Mouse (Mus musculus): ENCODE results near the gene Gpr4. TPM values are rescaled to one million over a fixed set of nuclear protein-coding genes. Genes with fewer than 3 reads are reported as not detected.

Gene Gpr4
- polyA plus RNA-seq, 1 experiment from 2014 or later: 1.2 TPM

DNA sequence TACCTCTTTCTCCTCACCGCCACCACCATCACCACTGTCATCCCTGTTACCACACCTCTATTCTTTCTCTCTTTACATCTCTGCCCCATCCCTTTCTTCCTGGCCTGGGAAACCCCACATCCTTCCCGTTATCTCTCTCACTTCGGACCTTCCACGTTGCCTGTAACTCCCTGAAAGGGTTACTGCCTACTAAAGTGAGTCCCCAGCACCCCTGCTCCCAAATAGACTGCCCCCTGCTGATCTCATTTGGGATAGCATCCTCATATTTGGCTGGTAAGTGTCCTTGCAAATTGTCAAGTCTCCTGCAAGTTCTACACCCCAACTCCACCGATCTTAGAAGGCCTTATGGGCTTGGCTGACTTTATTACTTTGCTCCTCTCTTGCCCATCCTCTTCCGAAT, 15.7 kb upstream of the Gpr4 start:
- Histone ChIP-seq H3K4me2 (no peak overlapping the region), H3K27me3 (no peaks in the 10 kb centered on the region), H3K9ac (no peak overlapping the region), H3K36me3 (ENCODE audit: poor library complexity, severe bottlenecking) (peaks cover 76% of the 10 kb centered on the region), H3K9me3 (replicated peaks) (0 out of 2 replicates have a peak, but pooled peaks cover 7% of the 10 kb centered on the region), H3K27ac (no peak overlapping the region), H3K4me1 (no peaks in the 10 kb centered on the region), H3K4me3 (no peak overlapping the region)
- 65% methylated on average over 6 of the region's 6 CpGs for WGBS
- no peak for ATAC-seq

DNA sequence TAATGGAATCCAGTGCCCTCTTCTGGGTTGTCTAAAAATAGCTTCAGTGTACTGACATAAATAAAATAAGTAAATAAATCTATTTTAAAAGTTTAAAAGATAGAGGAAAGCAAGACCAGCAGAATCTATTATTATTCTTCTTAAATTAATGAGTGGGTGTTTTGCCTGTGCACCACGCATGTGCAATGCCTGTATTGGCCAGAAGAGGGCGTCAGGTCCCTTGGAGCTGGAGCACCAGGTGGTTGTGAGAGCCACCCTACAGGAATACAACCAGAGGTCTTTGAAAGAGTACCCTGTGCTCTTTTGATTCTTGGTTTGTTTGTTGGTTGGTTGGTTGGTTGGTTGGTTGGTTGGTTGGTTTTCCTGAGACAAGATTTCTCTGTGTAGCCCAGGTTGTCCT, 14.4 kb upstream of the Gpr4 start:
- ATAC-seq: no peak
- H3K27ac ChIP-seq: no peak overlapping the region
- H3K4me2 ChIP-seq: no peak overlapping the region
- H3K9me3 ChIP-seq (replicated peaks): 0 out of 2 replicates have a peak, but pooled peaks cover 7% of the 10 kb centered on the region
- 33% methylated on average over 2 of the region's 2 CpGs for WGBS
- H3K9ac ChIP-seq: no peak overlapping the region
- H3K4me3 ChIP-seq: no peak overlapping the region
- no peaks in the 10 kb centered on the region for H3K4me1 ChIP-seq
- peaks cover 77% of the 10 kb centered on the region for H3K36me3 ChIP-seq (ENCODE audit: poor library complexity, severe bottlenecking)
- H3K27me3 ChIP-seq: no peaks in the 10 kb centered on the region

DNA sequence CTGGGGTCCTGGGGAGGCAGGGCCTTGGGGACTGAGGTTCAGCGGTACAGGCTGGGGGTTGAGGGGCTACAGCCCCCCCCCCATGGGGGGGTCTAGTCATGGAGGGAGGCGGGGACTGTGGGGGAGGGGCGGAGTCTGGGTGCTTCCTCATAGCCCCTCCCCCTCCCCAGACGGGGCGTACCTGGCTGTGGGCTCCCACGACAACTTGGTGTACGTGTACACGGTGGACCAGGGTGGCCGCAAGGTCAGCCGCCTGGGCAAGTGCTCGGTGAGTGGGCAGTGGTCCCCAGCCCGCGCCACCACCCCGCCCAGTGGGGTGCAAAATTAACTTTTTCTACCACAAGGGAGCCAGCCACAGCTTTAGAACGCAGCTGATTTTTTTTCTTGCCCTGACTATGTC, 10.7 kb upstream of the Gpr4 start:
- Histone ChIP-seq H3K9me3 (replicated peaks) (no peaks in the 10 kb centered on the region), H3K27ac (no peak overlapping the region), H3K27me3 (no peaks in the 10 kb centered on the region), H3K4me2 (no peak overlapping the region), H3K4me1 (no peaks in the 10 kb centered on the region), H3K9ac (no peak overlapping the region), H3K36me3 (ENCODE audit: poor library complexity, severe bottlenecking) (peaks cover 70% of the 10 kb centered on the region), H3K4me3 (no peak overlapping the region)
- no peak for ATAC-seq
- WGBS: 67% methylated on average over 15 of the region's 15 CpGs

DNA sequence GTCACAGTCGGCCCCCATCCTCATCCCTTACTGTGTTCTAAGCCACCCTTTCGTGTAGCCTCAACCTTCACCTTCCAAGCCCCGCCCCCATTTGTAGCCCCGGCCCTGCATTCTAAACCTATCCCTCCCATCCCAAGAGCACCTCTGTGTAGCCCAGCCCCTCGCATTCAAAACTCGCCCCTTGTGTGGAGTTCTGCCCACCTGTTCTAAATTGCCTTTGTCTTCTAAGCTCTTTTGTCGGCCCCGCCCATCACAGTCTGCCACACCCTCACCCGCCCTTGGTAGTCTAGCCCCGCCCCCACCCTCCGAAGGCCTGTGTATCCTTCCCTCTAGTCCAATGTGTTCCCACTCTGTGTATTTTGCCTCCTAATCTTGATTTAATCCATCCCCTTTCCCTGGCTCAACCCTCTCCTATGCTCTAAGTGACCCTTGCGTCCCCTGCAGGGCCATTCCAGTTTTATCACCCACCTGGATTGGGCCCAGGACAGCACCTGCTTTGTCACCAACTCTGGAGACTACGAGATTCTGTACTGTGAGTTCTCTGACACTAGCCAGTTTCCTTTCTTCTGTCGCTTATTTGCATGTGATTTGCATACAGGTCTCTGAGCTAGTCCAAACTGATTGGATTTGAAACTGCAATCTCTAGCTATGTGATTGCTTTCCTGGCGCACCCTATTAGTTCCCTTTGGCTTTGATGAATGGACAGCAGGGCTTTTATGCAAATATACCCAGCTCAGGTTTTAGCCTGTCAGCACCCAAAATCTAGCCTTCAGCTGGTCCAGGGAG, 10.1 kb upstream of the Gpr4 start:
- no peak overlapping the region for H3K4me3 ChIP-seq
- H3K4me1 ChIP-seq: no peaks in the 10 kb centered on the region
- peaks cover 69% of the 10 kb centered on the region for H3K36me3 ChIP-seq (ENCODE audit: poor library complexity, severe bottlenecking)
- H3K9ac ChIP-seq: no peak overlapping the region
- no peak overlapping the region for H3K4me2 ChIP-seq
- 64% methylated on average over 15 of the region's 15 CpGs for WGBS
- 0 out of 2 replicates have a peak, but pooled peaks have one; percentile 19 for ATAC-seq
- no peaks in the 10 kb centered on the region for H3K27me3 ChIP-seq
- no peaks in the 10 kb centered on the region for H3K9me3 ChIP-seq (replicated peaks)
- no peak overlapping the region for H3K27ac ChIP-seq

DNA sequence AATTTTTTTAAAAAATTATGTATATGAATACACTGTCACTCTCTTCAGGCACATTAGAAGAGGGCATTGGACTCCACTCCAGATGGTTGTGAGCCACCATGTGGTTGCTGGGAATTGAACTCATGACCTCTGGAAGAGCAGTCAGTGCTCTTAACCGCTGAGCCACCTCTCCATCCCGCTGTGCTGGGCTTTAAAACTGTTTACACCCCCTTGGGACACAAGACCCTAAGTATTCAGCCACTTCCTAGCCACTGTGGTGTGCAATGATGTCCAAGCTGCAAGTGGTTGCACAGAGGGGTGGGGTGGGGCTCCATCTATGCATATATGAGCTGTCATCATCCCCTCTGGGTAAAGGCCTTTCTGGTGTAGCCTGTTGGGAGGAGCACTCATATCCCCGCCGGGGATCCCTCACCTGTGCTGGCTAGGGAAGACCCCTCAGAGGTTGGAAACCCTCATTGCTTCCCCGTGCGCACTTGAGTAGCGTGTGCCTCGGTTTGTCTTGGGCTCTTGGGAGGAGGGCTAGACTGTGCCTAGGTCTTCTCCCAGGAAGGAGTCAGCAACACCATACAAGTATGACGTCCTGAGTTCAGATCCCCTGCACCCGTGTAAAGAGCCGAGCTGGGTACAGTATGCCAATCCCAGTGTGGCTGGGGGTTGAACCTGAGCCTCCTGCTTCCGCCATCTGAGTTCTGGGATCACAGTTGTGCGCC, 4.0 kb upstream of the Gpr4 start:
- 85% methylated on average over 13 of the region's 13 CpGs for WGBS

DNA sequence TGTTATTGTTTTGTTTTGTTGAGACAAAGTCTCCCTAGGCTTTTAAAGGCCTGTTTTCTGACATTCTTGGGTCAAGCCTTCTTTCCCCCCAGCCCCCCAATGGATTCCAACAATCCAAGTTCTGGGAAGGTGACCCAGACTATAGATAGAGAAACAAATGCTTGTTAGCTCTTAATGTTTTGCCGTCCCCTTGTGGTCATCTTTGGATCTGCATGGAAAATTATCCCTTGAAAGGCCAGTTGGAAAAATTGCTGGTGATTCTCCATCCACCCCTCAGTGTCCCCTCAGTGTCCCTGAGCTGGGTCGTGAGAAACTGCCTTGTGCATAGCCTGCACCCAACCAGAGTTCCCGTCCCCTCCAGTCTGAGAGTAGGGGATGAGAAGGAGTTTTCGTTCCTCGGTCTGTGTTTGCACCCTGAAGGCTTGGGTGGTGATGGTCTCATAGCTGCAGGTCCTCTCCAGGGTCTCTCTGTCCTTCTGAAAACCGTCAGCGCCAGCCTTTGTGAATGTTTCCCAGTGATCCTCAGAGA, 3.3 kb upstream of the Gpr4 start:
- H3K4me3 ChIP-seq: no peak overlapping the region
- 52% methylated on average over 7 of the region's 7 CpGs for WGBS
- no peak overlapping the region for H3K9ac ChIP-seq
- peaks cover 9% of the 10 kb centered on the region for H3K4me1 ChIP-seq
- H3K4me2 ChIP-seq: no peak overlapping the region
- no peak overlapping the region for H3K27ac ChIP-seq
- H3K36me3 ChIP-seq (ENCODE audit: poor library complexity, severe bottlenecking): peaks cover 22% of the 10 kb centered on the region
- peaks cover 4% of the 10 kb centered on the region; the same call in 1 of the 2 replicates for H3K9me3 ChIP-seq (replicated peaks)
- peaks cover 22% of the 10 kb centered on the region for H3K27me3 ChIP-seq
- no peak for ATAC-seq

More for the DNA sequence above, 4.0 kb upstream of the Gpr4 start:
- Histone ChIP-seq H3K27ac (no peak overlapping the region), H3K27me3 (peaks cover 21% of the 10 kb centered on the region), H3K4me3 (no peak overlapping the region), H3K9ac (no peak overlapping the region), H3K4me2 (no peak overlapping the region), H3K36me3 (ENCODE audit: poor library complexity, severe bottlenecking) (peaks cover 26% of the 10 kb centered on the region), H3K9me3 (replicated peaks) (peaks cover 4% of the 10 kb centered on the region; the same call in 1 of the 2 replicates), H3K4me1 (peaks cover 9% of the 10 kb centered on the region)
- no peak for ATAC-seq

DNA sequence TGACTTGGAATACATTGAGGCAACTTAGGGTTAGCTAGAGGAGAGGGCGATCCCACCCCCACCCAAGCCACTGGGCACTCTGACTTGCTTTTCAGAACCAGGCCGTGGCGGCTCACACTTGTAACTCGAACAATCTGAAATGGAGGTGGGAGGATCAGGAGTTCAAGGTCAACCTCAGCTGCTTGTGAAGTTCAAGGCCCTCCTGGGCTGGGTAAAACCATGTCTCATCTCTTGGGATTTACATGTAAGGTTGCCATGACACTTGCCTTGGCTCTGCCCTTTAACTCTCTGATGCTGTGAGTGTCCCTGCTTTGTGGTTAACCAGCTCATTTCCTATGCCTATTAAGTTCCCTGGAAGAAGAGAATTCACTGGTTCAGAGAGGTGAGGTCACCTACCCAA, 2.8 kb upstream of the Gpr4 start:
- H3K9me3 ChIP-seq (replicated peaks): peaks cover 4% of the 10 kb centered on the region; the same call in 1 of the 2 replicates
- H3K4me3 ChIP-seq: no peak overlapping the region
- peaks cover 9% of the 10 kb centered on the region for H3K4me1 ChIP-seq
- H3K9ac ChIP-seq: no peak overlapping the region
- H3K4me2 ChIP-seq: no peak overlapping the region
- H3K27ac ChIP-seq: no peak overlapping the region
- ATAC-seq: no peak
- 81% methylated on average over 4 of the region's 4 CpGs for WGBS
- peaks cover 18% of the 10 kb centered on the region for H3K36me3 ChIP-seq (ENCODE audit: poor library complexity, severe bottlenecking)
- peaks cover 25% of the 10 kb centered on the region for H3K27me3 ChIP-seq

DNA sequence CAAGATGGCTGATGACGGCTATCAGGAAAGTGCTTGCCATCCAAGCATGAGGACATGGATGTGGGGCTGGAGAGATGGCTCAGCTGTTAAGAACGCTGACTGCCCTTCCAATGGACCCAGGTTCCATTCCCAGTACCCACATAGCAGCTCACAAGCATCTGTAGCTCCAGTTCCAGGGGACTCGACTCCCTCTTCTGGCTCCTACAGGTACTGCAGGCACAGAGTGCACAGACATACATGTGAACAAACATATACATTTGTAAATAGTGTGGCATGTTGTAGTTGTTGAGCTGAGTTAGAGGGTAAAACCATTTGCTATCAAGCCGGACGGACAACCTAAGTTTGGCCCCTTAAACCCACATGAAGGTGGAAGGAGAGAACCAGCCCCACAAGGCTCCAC, 2.3 kb upstream of the Gpr4 start:
- Histone ChIP-seq H3K4me2 (no peak overlapping the region), H3K4me3 (no peak overlapping the region), H3K9ac (no peak overlapping the region), H3K27ac (no peak overlapping the region), H3K27me3 (peaks cover 25% of the 10 kb centered on the region), H3K9me3 (replicated peaks) (peaks cover 4% of the 10 kb centered on the region; the same call in 1 of the 2 replicates), H3K36me3 (ENCODE audit: poor library complexity, severe bottlenecking) (peaks cover 12% of the 10 kb centered on the region), H3K4me1 (peaks cover 9% of the 10 kb centered on the region)
- ATAC-seq: no peak
- 94% methylated on average over 5 of the region's 5 CpGs for WGBS

DNA sequence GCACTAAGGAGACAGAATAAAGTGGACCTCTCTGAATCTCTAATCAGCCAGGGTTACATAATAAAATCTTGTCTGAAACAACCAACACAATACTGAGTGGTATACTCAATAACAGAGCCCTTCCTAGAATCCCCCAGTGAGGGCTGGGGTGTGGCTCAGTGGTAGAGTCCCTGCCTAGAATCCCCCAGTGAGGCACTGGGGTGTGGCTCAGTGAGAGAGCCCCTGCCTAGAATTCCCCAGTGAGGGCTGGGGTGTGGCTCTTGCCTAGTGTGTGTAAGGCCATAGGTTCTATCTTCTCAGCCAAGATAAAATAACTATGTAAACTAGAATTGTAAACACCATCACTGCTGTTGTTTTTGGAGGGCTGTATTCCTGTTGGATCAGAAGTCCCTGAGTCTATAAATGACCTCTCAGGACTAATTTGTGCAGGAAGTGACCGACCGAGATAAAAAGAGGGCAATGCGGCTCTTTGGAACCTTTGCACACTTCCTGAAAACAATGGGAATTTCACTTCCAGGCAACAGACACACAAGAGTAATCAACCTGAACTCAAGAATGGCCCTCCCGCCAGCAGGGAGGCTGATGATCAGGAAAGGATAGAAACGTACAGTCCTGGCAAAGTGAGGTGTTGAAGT, 1.2 kb upstream of the Gpr4 start:
- WGBS: 70% methylated on average over 5 of the region's 5 CpGs
- peaks cover 9% of the 10 kb centered on the region for H3K4me1 ChIP-seq
- no peak overlapping the region for H3K4me2 ChIP-seq
- ATAC-seq: no peak
- no peak overlapping the region for H3K4me3 ChIP-seq
- peaks cover 4% of the 10 kb centered on the region; the same call in 1 of the 2 replicates for H3K9me3 ChIP-seq (replicated peaks)
- peaks cover 1% of the 10 kb centered on the region for H3K36me3 ChIP-seq (ENCODE audit: poor library complexity, severe bottlenecking)
- peaks cover 25% of the 10 kb centered on the region for H3K27me3 ChIP-seq
- no peak overlapping the region for H3K9ac ChIP-seq
- H3K27ac ChIP-seq: no peak overlapping the region

DNA sequence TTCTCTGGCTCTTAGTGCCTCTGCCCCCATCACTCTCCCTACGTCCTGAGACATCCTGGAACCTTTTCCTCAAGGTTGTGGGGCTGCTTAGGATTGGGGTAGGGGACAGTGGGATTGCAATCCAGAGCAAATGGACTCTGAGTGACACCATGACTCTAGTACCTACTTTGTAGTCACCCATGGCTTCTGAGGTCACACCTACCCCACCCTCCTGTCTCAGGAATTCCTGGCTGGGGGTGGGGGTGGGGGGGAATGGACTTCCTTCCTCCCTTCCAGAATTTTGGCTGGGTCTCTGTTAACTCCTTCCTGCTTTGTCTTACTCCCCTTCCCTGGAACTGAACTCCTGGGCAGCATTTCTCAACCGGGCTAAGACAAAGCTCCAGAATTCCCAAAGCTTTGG, 1.0 kb downstream of the Gpr4 start:
- Histone ChIP-seq H3K36me3 (ENCODE audit: poor library complexity, severe bottlenecking) (no peaks in the 10 kb centered on the region), H3K9me3 (replicated peaks) (peaks cover 4% of the 10 kb centered on the region; the same call in 1 of the 2 replicates), H3K4me1 (peaks cover 9% of the 10 kb centered on the region), H3K27me3 (peaks cover 25% of the 10 kb centered on the region), H3K4me2 (no peak overlapping the region), H3K4me3 (no peak overlapping the region), H3K27ac (no peak overlapping the region), H3K9ac (no peak overlapping the region)
- no peak for ATAC-seq
- WGBS: 68% methylated on average over 2 of the region's 2 CpGs

DNA sequence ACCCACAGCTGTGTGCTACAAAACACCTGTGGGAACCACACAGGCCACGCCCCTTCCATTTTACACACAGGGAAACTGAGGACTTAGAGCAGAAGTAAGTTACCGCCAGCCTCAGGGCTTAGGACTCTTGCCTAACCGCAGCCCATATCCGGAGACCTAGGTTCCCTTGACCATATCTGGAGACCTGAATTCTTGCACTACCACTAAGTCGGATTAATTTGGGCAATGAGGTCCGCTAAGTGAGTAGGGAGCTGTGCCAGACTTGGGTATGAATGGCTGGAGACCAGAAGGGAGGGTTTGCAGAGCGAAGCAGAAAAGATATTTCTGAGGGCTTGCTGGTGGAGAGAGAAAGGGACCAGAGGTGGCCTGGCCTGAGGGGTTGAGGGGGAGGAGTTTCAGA, 2.0 kb downstream of the Gpr4 start:
- ATAC-seq: no peak
- H3K9me3 ChIP-seq (replicated peaks): peaks cover 4% of the 10 kb centered on the region; the same call in 1 of the 2 replicates
- no peak overlapping the region for H3K27ac ChIP-seq
- H3K36me3 ChIP-seq (ENCODE audit: poor library complexity, severe bottlenecking): no peaks in the 10 kb centered on the region
- no peak overlapping the region for H3K4me3 ChIP-seq
- H3K9ac ChIP-seq: no peak overlapping the region
- 70% methylated on average over 7 of the region's 7 CpGs for WGBS
- no peak overlapping the region for H3K4me2 ChIP-seq
- H3K27me3 ChIP-seq: peaks cover 25% of the 10 kb centered on the region
- H3K4me1 ChIP-seq: peaks cover 9% of the 10 kb centered on the region

DNA sequence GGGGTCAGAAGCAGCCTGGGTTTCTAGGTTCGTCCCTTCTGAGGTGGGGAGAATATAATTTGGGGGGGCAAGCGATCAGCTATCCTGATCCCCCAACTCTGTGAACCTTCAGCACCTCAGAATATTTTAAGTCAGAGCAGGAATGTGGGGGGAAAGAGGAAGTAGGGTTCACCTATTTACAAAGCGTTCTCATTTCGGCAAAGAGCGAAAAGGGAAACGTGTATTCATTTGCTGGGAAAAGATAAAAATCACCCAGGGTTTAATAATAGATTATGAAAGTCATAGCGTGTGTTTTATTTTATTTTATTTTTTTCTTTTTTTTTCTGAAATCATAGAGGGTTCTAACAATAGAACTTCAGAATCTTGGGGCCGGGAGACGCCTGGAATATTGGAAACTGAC, 2.6 kb downstream of the Gpr4 start:
- peaks cover 25% of the 10 kb centered on the region for H3K27me3 ChIP-seq
- peaks cover 9% of the 10 kb centered on the region for H3K4me1 ChIP-seq
- no peak overlapping the region for H3K4me2 ChIP-seq
- H3K27ac ChIP-seq: no peak overlapping the region
- no peak overlapping the region for H3K9ac ChIP-seq
- no peak for ATAC-seq
- H3K9me3 ChIP-seq (replicated peaks): peaks cover 2% of the 10 kb centered on the region; the same call in 1 of the 2 replicates
- H3K4me3 ChIP-seq: no peak overlapping the region
- no peaks in the 10 kb centered on the region for H3K36me3 ChIP-seq (ENCODE audit: poor library complexity, severe bottlenecking)
- WGBS: 73% methylated on average over 9 of the region's 9 CpGs

All from forebrain, embryonic 13.5 days (tissue).